Mouse (Mus musculus) cerebellum, adult (tissue): ENCODE measurements around the gene Atpif1.
"Not testable (repeated sequence)": the region's sequence is repeated elsewhere in the genome, so short reads cannot be mapped to it uniquely, and the experiment has no call there.

Source experiments
- ATAC-seq: cut with Nextera tagmentation; 2 replicates; pipeline ENCODE4 v1.9.2; 2017; ENCODE audit warnings: mild to moderate bottlenecking, moderate library complexity, mixed read lengths; ENCODE audit not compliant: insufficient number of reproducible peaks, low FRiP score, low TSS enrichment

Atpif1 gene

GRCm38 (mm10) chr4:132492178-132493060 lies 41.0 kb downstream of the Atpif1 start:
- ATAC-seq = no peak

DNA sequence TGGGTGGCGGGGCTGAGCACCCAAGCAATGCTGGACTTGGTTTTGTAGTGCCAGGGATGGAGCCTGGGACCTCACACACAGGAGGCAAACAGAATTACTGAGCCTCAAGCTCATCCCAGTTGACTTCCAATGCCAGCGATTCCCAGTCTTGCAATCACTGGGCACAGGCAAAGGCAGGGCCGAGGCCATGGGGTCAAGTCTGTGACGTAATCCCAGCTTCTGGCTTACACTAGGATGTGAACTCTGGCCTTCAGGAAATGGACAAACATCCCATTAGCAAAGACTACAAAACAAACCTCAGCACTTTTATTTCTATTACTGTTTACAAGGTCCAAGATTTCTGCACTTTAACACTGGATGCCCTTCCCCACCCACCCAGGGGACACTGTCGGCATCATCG lies 41.7 kb downstream of the Atpif1 start:
- no peak for ATAC-seq

- no peak for ATAC-seq
Measured at GRCm38 (mm10) chr4:132491057-132491456, 42.4 kb downstream of the Atpif1 start.

DNA sequence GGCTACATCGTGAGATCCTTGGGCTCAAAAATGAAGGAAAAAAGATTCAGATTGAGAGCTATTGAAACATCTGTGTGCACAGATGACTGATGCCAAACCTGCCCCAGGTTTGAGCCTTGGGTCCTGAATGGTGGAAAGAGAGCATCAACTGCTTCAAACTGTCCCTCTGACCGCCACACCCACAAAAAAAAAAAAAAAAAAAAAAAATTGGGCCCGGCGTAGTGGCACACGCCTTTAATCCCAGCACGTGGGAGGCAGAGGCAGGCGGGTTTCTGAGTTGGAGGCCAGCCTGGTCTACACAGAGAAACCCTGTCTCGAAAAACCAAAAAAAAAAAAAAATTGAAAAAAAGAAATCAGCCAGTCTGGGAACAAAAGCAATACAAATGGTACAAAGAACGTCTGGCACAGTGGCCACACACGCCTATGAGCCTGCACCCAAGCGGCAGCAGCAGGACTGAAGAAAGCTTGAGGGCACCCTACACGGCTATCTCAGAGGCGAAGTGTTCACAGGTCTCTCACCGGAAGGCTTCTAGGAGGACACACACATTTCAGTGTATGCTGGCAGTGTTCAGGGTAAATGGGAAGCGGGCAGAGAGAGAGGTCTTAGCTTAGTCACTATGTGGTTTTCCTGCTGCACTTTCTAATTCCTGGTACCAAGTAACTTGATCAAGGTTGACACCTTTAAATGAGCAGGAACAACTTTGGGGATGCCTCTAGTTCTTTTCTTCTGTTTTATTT lies 43.0 kb downstream of the Atpif1 start:
- no peak for ATAC-seq

DNA sequence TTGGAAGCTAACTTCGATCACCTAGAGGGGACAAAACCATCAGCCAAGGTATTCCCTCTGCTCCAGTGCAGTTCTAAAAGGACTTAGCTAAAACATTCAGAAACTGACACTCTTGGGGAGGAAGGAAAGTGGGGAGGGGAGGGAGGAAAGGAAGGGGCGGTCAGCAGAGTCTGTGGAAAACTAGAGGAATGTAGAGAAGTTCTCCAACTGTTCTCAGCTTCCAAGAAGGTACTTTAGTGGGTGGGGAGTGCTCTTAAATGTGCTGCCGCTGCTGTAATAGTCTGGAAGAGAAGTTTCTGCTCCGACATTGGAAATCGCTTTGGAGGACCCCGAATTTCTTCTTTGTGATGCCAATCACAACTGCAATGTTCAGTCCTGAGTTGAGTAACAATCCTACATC lies 44.5 kb downstream of the Atpif1 start:
- ATAC-seq = no peak

GRCm38 (mm10) chr4:132488521-132488920 lies 44.9 kb downstream of the Atpif1 start:
- ATAC-seq = no peak

- ATAC-seq = no peak
Measured at GRCm38 (mm10) chr4:132484820-132485219, 48.6 kb downstream of the Atpif1 start.

DNA sequence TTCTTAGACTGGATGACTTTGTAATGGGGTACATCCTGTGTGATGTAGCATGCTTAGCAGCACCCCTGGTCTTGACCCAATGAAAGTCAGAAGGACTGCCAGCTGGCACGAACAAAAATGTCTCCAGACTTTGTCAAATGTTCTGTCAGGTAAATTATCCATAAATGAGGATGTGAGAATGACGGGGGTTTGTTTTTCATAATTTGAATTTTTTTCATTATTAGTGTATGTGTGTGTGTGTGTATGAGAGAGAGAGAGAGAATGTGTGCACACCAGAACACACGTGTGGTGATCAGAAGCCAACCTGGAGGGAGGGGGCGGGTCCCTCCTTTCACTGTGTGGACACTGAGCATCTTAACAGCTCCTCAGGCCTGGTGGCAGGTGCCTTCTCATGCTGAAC lies 49.2 kb downstream of the Atpif1 start:
- no peak for ATAC-seq

DNA sequence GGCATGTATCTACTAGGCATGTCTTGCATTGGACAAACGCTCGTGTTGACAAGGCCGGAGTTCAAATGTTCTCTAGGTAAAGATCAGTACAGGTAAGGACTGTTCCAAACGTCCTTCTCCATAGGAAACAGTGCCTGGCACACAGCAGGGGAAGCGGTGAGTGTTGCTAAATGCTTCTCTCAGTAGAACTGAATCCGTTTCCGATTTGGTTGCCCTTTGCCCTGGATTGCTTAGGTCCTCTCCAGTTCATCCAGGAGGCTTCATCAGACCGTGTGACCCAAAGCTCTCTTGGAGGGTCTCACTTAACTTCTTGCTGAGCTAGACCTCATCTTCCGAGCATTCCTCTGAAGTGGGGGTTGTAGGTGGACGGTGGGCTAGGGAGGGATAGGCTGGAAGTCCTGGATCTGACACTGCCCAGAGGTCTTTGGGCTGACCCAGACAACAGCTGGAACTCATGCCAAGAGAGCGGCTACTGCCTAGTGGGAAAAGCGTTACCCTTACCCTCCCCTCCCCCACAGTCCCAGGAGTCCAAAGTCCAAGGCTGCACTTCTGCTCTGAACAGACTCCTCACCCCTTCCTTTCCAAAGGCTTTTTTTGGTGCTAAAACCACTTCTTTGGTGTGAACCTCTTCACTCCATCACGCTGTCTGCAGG lies 50.4 kb downstream of the Atpif1 start:
- ATAC-seq = no peak

GRCm38 (mm10) chr4:132482104-132482503 lies 51.4 kb downstream of the Atpif1 start:
- ATAC-seq = not testable (repeated sequence)
